Mouse (Mus musculus) liver, embryonic 12.5 days (tissue): ENCODE measurements around the gene Mast1. TPM values are rescaled to one million over a fixed set of nuclear protein-coding genes. Genes with fewer than 3 reads are reported as not detected.

Experiments used
- ATAC-seq: fragments of 200-750 bp; cut with Nextera tagmentation; 2 replicates; pipeline ENCODE4 v1.8.0; 2017; ENCODE audit warnings: moderate number of reproducible peaks, mild to moderate bottlenecking, moderate library complexity
- H3K27ac ChIP-seq: fragments of 300-500 bp; sonication (generic); 2 replicates; pipeline ENCODE4 v1.5.1; 2016; ENCODE audit warnings: mild to moderate bottlenecking
- H3K27me3 ChIP-seq: fragments of 300-500 bp; sonication (generic); replicated peaks from 2 replicates; pipeline ENCODE4 v1.6.1; 2016; ENCODE audit warnings: mild to moderate bottlenecking, moderate library complexity
- H3K36me3 ChIP-seq: fragments of 300-500 bp; sonication (generic); 2 replicates; pipeline ENCODE4 v1.6.1; 2016; ENCODE audit warnings: mild to moderate bottlenecking, moderate library complexity
- H3K4me1 ChIP-seq: fragments of 300-500 bp; sonication (generic); 2 replicates; pipeline ENCODE4 v1.6.1; 2016
- H3K4me2 ChIP-seq: fragments of 300-500 bp; sonication (generic); 2 replicates; pipeline ENCODE4 v1.6.1; 2016; ENCODE audit warnings: mild to moderate bottlenecking, moderate library complexity
- H3K4me3 ChIP-seq: fragments of 300-500 bp; sonication (generic); 2 replicates; pipeline ENCODE4 v1.5.1; 2016; ENCODE audit warnings: mild to moderate bottlenecking, moderate library complexity
- H3K9ac ChIP-seq: fragments of 300-500 bp; sonication (generic); 2 replicates; pipeline ENCODE4 v1.6.1; 2016; ENCODE audit warnings: mild to moderate bottlenecking, moderate library complexity
- H3K9me3 ChIP-seq: fragments of 300-500 bp; sonication (generic); replicated peaks from 2 replicates; pipeline ENCODE4 v1.6.1; 2016; ENCODE audit warnings: mild to moderate bottlenecking, moderate library complexity
- WGBS: fragments of 180-500 bp; shearing (Covaris S2); methylation state at CpG from one replicate; pipeline ENCODE4 v1.1.7; 2016; ENCODE audit not compliant: insufficient replicate concordance; 5-methylcytosine and 5-hydroxymethylcytosine counted together
- polyA plus RNA-seq: library from polyadenylated mRNA; unstranded; fragments of >200 nt; fragmentation: Nextera tagmentation; extraction: Ambion mirVana; gene quantifications from 2 replicates; pipeline ENCODE4 v1.2.1, GENCODE M21; 2016

The Mast1 gene
- polyA plus RNA-seq, 1 experiment from 2014 or later = 0.18 TPM

- no peaks in the 10 kb centered on the region for H3K9me3 ChIP-seq
- H3K9ac ChIP-seq = no peak overlapping the region
- H3K4me3 ChIP-seq = no peak overlapping the region
- peaks cover 99% of the 10 kb centered on the region for H3K27me3 ChIP-seq
- H3K4me1 ChIP-seq = peaks cover 41% of the 10 kb centered on the region
- H3K36me3 ChIP-seq = no peaks in the 10 kb centered on the region
- no peak overlapping the region for H3K27ac ChIP-seq
- 69% methylated on average over 16 of the region's 16 CpGs for WGBS
- no peak for ATAC-seq
- no peak overlapping the region for H3K4me2 ChIP-seq
Observed at GRCm38 (mm10) chr8:84933767-84934559, 3.2 kb downstream of the Mast1 start.

GRCm38 (mm10) chr8:84930582-84930981 is 6.6 kb downstream of the Mast1 start:
- Histone ChIP-seq H3K4me1 (peaks cover 23% of the 10 kb centered on the region), H3K36me3 (no peaks in the 10 kb centered on the region), H3K27ac (no peak overlapping the region), H3K4me3 (no peak overlapping the region), H3K27me3 (peaks cover 95% of the 10 kb centered on the region), H3K9ac (no peak overlapping the region), H3K4me2 (no peak overlapping the region), H3K9me3 (no peaks in the 10 kb centered on the region)
- 72% methylated on average over 13 of the region's 13 CpGs for WGBS
- ATAC-seq = no peak

- peak overlapping the region; percentile 54 for H3K4me2 ChIP-seq
- peaks cover 8% of the 10 kb centered on the region for H3K4me1 ChIP-seq
- H3K27me3 ChIP-seq = peaks cover 92% of the 10 kb centered on the region
- 7% methylated on average over 46 of the region's 52 CpGs for WGBS
- H3K9ac ChIP-seq = no peak overlapping the region
- peak; percentile 53; the same call in 1 of the 2 replicates for ATAC-seq
- no peak overlapping the region for H3K27ac ChIP-seq
- no peaks in the 10 kb centered on the region for H3K36me3 ChIP-seq
- H3K9me3 ChIP-seq = no peaks in the 10 kb centered on the region
- peak overlapping the region; percentile 10; the same call in 1 of the 2 replicates for H3K4me3 ChIP-seq
Observed at GRCm38 (mm10) chr8:84928456-84929306, 8.5 kb downstream of the Mast1 start.

- WGBS = 56% methylated on average over 1 of the region's 1 CpGs
- Histone ChIP-seq H3K27me3 (peaks cover 88% of the 10 kb centered on the region), H3K9me3 (no peaks in the 10 kb centered on the region), H3K36me3 (no peaks in the 10 kb centered on the region), H3K9ac (no peak overlapping the region), H3K4me2 (no peak overlapping the region), H3K4me3 (no peak overlapping the region), H3K27ac (no peak overlapping the region), H3K4me1 (peaks cover 8% of the 10 kb centered on the region)
- ATAC-seq = no peak
Observed at GRCm38 (mm10) chr8:84927513-84927912, 9.6 kb downstream of the Mast1 start.

- Histone ChIP-seq H3K27ac (no peak overlapping the region), H3K36me3 (no peaks in the 10 kb centered on the region), H3K4me1 (peaks cover 8% of the 10 kb centered on the region), H3K9me3 (no peaks in the 10 kb centered on the region), H3K9ac (no peak overlapping the region), H3K27me3 (peaks cover 75% of the 10 kb centered on the region), H3K4me2 (no peak overlapping the region), H3K4me3 (no peak overlapping the region)
- WGBS = 41% methylated on average over 7 of the region's 7 CpGs
- no peak for ATAC-seq
Observed at GRCm38 (mm10) chr8:84925557-84925956, 11.6 kb downstream of the Mast1 start.

- WGBS = 61% methylated on average over 2 of the region's 2 CpGs
Observed at GRCm38 (mm10) chr8:84921596-84921995, 15.6 kb downstream of the Mast1 start.

GRCm38 (mm10) chr8:84918646-84919045 is 18.5 kb downstream of the Mast1 start:
- Histone ChIP-seq H3K4me2 (no peak overlapping the region), H3K9ac (no peak overlapping the region), H3K4me1 (peaks cover 4% of the 10 kb centered on the region), H3K27ac (no peak overlapping the region), H3K4me3 (no peak overlapping the region), H3K9me3 (no peaks in the 10 kb centered on the region), H3K27me3 (peaks cover 69% of the 10 kb centered on the region), H3K36me3 (no peaks in the 10 kb centered on the region)
- WGBS = 79% methylated on average over 15 of the region's 15 CpGs
- no peak for ATAC-seq

More at GRCm38 (mm10) chr8:84921596-84921995, 15.6 kb downstream of the Mast1 start:
- no peaks in the 10 kb centered on the region; the same call in 1 of the 2 replicates for H3K4me1 ChIP-seq
- no peak for ATAC-seq
- no peak overlapping the region for H3K4me2 ChIP-seq
- H3K27ac ChIP-seq = no peak overlapping the region
- H3K9me3 ChIP-seq = no peaks in the 10 kb centered on the region
- peaks cover 76% of the 10 kb centered on the region for H3K27me3 ChIP-seq
- no peak overlapping the region for H3K9ac ChIP-seq
- no peaks in the 10 kb centered on the region for H3K36me3 ChIP-seq
- H3K4me3 ChIP-seq = no peak overlapping the region

- no peak overlapping the region for H3K4me3 ChIP-seq
- no peak overlapping the region for H3K9ac ChIP-seq
- ATAC-seq = no peak
- no peak overlapping the region for H3K4me2 ChIP-seq
- WGBS = 27% methylated on average over 20 of the region's 20 CpGs
- peaks cover 72% of the 10 kb centered on the region for H3K27me3 ChIP-seq
- no peak overlapping the region for H3K27ac ChIP-seq
- H3K4me1 ChIP-seq = peaks cover 13% of the 10 kb centered on the region
- H3K36me3 ChIP-seq = no peaks in the 10 kb centered on the region
- H3K9me3 ChIP-seq = no peaks in the 10 kb centered on the region
Observed at GRCm38 (mm10) chr8:84917781-84918180, 19.4 kb downstream of the Mast1 start.

- H3K27me3 ChIP-seq = peaks cover 85% of the 10 kb centered on the region
Observed at GRCm38 (mm10) chr8:84915269-84915668, 21.9 kb downstream of the Mast1 start.

GRCm38 (mm10) chr8:84913960-84914359 is 23.2 kb downstream of the Mast1 start:
- H3K9ac ChIP-seq = peak overlapping the region; percentile 62
- peak overlapping the region; percentile 61 for H3K4me3 ChIP-seq
- peaks cover 20% of the 10 kb centered on the region for H3K36me3 ChIP-seq
- no peaks in the 10 kb centered on the region for H3K9me3 ChIP-seq
- 22% methylated on average over 4 of the region's 4 CpGs for WGBS
- no peak overlapping the region for H3K27ac ChIP-seq
- peaks cover 75% of the 10 kb centered on the region for H3K27me3 ChIP-seq
- H3K4me1 ChIP-seq = peaks cover 38% of the 10 kb centered on the region
- no peak for ATAC-seq
- H3K4me2 ChIP-seq = peak overlapping the region; percentile 95

More at GRCm38 (mm10) chr8:84915269-84915668, 21.9 kb downstream of the Mast1 start:
- H3K9ac ChIP-seq = no peak overlapping the region
- no peak for ATAC-seq
- no peak overlapping the region; the same call in 1 of the 2 replicates for H3K4me2 ChIP-seq
- WGBS = 85% methylated on average over 8 of the region's 8 CpGs
- H3K4me3 ChIP-seq = no peak overlapping the region
- no peak overlapping the region for H3K27ac ChIP-seq
- H3K9me3 ChIP-seq = no peaks in the 10 kb centered on the region
- H3K4me1 ChIP-seq = peaks cover 25% of the 10 kb centered on the region
- peaks cover 18% of the 10 kb centered on the region for H3K36me3 ChIP-seq

- Histone ChIP-seq H3K36me3 (peaks cover 20% of the 10 kb centered on the region), H3K9ac (peak overlapping the region; percentile 62), H3K4me3 (peak overlapping the region; percentile 61), H3K27ac (peak overlapping the region; percentile 53), H3K27me3 (peaks cover 71% of the 10 kb centered on the region), H3K9me3 (no peaks in the 10 kb centered on the region), H3K4me1 (peaks cover 39% of the 10 kb centered on the region), H3K4me2 (peak overlapping the region; percentile 95)
- ATAC-seq = no peak
- 11% methylated on average over 9 of the region's 9 CpGs for WGBS
Observed at GRCm38 (mm10) chr8:84913502-84913900, 23.7 kb downstream of the Mast1 start.
